Mouse (Mus musculus): Measurements from ENCODE around the gene Khk.

- TF ChIP-seq GATA1 (IDR thresholded peaks at IDR 0.05; ENCODE audit: borderline replicate concordance, low read length) (no peak), FLI1 (IDR thresholded peaks at IDR 0.05; ENCODE audit: low read length) (no peak)
Observed at GRCm38 (mm10) chr5:30974870-30975656, 53.8 kb downstream of the Khk start.

All from megakaryocyte, embryonic 14.5 days (primary cell).